Mouse (Mus musculus) 3134 (cell line): ENCODE measurements at regions not wholly inside any gene's neighbourhood (a gene's known extent, or its start where the extent isn't known, plus 50 kb on each side); places are given as distances from the start of the nearest gene placed in this dataset.
"Not testable (repeated sequence)": the region's sequence is repeated elsewhere in the genome, so short reads cannot be mapped to it uniquely, and the experiment has no call there.

Experiments used
- DNase-seq: peaks from one replicate; pipeline ENCODE4 v3.0.0-alpha.2; 2011; ENCODE audit warnings: low spot score; ENCODE audit not compliant: insufficient read length; ENCODE audit errors: extremely low read depth

GRCm38 (mm10) chr2:92799770-92800169 lies 115.1 kb upstream of the Syt13 start:
- DNase-seq: no peak

- no peak for DNase-seq
Observed at GRCm38 (mm10) chr2:92800667-92801066, 114.2 kb upstream of the Syt13 start.

GRCm38 (mm10) chr2:92804916-92805315 lies 110.0 kb upstream of the Syt13 start:
- DNase-seq: peak; percentile 51

GRCm38 (mm10) chr2:92805761-92806160 lies 109.1 kb upstream of the Syt13 start:
- DNase-seq: no peak

GRCm38 (mm10) chr2:92806481-92807195 lies 108.3 kb upstream of the Syt13 start:
- peak; percentile 46 for DNase-seq

GRCm38 (mm10) chr2:92807404-92807803 lies 107.5 kb upstream of the Syt13 start:
- no peak for DNase-seq

- DNase-seq: no peak
Observed at GRCm38 (mm10) chr2:92808121-92808520, 106.8 kb upstream of the Syt13 start.

- DNase-seq: no peak
Observed at GRCm38 (mm10) chr2:92809226-92809625, 105.7 kb upstream of the Syt13 start.

- DNase-seq: no peak
Observed at GRCm38 (mm10) chr2:92809681-92810323, 105.1 kb upstream of the Syt13 start.

- DNase-seq: not testable (repeated sequence)
Observed at GRCm38 (mm10) chr2:92810956-92811355, 103.9 kb upstream of the Syt13 start.

- DNase-seq: no peak
Observed at GRCm38 (mm10) chr2:92813028-92813427, 101.9 kb upstream of the Syt13 start.

GRCm38 (mm10) chr2:92819586-92819985 lies 95.3 kb upstream of the Syt13 start:
- no peak for DNase-seq

GRCm38 (mm10) chr2:92824325-92824724 lies 90.6 kb upstream of the Syt13 start:
- DNase-seq: no peak

- DNase-seq: no peak
Observed at GRCm38 (mm10) chr2:92825395-92825794, 89.5 kb upstream of the Syt13 start.

GRCm38 (mm10) chr2:92830134-92830533 lies 84.8 kb upstream of the Syt13 start:
- no peak for DNase-seq

- peak; percentile 24 for DNase-seq
Observed at GRCm38 (mm10) chr2:92831784-92832183, 83.1 kb upstream of the Syt13 start.

- no peak for DNase-seq
Observed at GRCm38 (mm10) chr2:92836203-92836602, 78.7 kb upstream of the Syt13 start.

- DNase-seq: no peak
Observed at GRCm38 (mm10) chr2:92838012-92838411, 76.9 kb upstream of the Syt13 start.

- DNase-seq: peak; percentile 15
Observed at GRCm38 (mm10) chr2:92840009-92840408, 74.9 kb upstream of the Syt13 start.

- no peak for DNase-seq
Observed at GRCm38 (mm10) chr2:92841626-92842025, 73.3 kb upstream of the Syt13 start.

GRCm38 (mm10) chr2:92845061-92845769 lies 69.7 kb upstream of the Syt13 start:
- peak; percentile 18 for DNase-seq

- no peak for DNase-seq
Observed at GRCm38 (mm10) chr2:92848962-92849361, 65.9 kb upstream of the Syt13 start.
